Mouse (Mus musculus) lung, postnatal 0 days (tissue): ENCODE measurements around the gene Fbxw7.
A peak's percentile ranks its signal among the peaks of the same experiment; 100 is the strongest.

Source experiments
- CTCF ChIP-seq: IDR thresholded peaks from 2 replicates; pipeline ENCODE4 v1.5.1; 2016; ENCODE audit warnings: antibody characterized with exemption, mild to moderate bottlenecking
- EP300 ChIP-seq: IDR thresholded peaks from 2 replicates; pipeline ENCODE4 v1.6.1; 2016; ENCODE audit warnings: antibody characterized with exemption, mild to moderate bottlenecking, control low read depth

GRCm38 (mm10) chr3:84921704-84922420 is 106.8 kb downstream of the Fbxw7 start:
- TF ChIP-seq CTCF, result peak; percentile 72
- no peak for TF ChIP-seq EP300
